Mouse (Mus musculus) small intestine, adult 2 months (tissue): ENCODE data around the gene Ppm1h.

Source experiments
- CTCF ChIP-seq: fragments of 200-500 bp; IDR thresholded peaks from 2 replicates; pipeline ENCODE4 v1.5.1; 2012; ENCODE audit warnings: low read depth, mild to moderate bottlenecking, control low read depth, inconsistent platforms, low read length, moderate library complexity, mixed read lengths; ENCODE audit not compliant: insufficient replicate concordance, insufficient read length; ENCODE audit errors: extremely low read depth
- POLR2A ChIP-seq: fragments of 200-500 bp; IDR thresholded peaks from 2 replicates; pipeline ENCODE4 v1.6.1; 2012; ENCODE audit warnings: low read depth, mild to moderate bottlenecking, control low read depth, inconsistent platforms, low read length, moderate library complexity

DNA sequence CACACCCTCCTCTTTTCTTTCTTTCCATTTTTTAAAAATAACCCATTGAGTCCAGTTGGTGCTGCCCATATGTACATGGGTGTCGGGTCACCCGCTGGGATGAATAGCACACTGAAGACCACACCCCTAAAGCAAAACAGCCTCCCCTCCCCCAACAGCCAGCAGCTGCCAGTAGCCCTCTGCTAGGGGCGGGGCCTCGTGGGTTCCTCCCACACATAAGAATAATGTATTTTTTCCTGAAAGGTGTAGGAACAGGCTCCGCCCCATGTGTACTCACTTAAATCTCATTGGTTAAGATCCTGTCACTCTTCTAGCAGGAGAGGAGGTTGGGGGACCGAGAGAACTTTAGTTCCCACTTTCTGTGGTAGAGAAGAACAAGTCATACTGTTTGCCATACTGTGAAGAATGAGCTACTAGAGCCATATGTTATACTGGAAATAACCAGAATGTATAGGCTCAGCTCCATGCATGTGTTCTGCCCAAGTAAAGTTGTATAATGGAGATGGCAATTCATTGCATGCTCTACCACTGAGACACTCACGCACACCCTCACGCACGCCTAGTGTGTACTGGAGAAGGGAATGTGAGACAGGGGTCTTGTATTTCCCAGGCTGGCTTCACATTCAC, 231.0 kb downstream of the Ppm1h start:
- TF ChIP-seq POLR2A (no peak), CTCF (no peak)
